Mouse (Mus musculus): ENCODE measurements around the gene Batf.

Gene Batf

DNA sequence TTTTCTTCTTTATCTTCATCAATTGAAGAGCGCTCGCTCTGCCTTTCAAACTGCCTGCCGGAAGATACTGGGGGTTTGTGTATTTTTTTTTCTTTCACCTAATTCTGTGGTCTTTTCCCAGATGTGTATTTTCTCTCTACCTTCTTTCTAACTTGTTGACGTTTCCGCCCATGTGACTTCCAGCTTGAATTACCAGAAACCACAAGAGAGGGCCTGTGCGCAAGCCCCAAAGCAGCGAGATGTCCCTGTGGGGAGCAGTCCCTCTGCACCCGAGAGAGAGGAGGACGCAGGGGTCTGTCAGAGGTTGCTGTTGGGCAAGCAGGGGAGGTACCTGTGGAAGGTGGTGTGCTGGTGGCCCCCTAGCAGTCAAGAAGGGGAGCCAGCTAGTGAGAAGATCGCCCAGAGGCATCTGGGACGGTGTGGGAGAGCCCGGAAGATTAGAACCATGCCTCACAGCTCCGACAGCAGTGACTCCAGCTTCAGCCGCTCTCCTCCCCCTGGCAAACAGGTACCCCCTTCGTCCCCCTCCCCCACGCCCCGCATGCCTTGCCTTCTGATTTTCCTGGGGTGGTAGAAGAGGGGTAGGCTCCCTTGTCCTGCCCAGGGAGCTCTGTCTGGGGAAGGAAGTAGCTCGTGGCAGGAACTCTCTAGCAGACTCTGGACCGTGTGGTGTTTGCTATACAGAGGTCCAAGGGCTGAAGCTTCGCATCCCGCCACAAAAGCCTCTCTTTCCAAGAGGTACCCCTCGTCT, at the start of gene Batf:
Batf (plus strand) TSS at position 204 of the 751 bp plus-strand sequence.
- in situ Hi-C loops (cut with MboI): no loop called here

DNA sequence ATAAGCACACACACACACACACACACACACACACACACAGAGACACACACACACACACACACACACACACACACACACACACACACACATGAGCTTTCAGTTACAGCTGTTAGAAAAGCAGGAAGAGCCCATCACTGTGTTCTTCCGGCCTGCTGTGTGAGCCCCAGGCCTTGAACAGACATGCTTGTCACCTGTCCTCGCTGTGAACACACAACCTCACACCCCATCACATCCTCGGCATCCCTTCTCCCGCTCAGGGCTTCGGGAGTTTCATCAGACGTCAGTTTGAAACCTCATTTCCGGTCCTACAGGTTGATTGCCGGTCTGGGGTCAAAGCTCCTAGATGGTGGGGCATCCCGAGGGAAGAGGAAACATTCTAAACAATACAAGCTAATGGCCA, 48.5 kb upstream of the Batf start:
- in situ Hi-C loops (cut with MboI): no loop called here

DNA sequence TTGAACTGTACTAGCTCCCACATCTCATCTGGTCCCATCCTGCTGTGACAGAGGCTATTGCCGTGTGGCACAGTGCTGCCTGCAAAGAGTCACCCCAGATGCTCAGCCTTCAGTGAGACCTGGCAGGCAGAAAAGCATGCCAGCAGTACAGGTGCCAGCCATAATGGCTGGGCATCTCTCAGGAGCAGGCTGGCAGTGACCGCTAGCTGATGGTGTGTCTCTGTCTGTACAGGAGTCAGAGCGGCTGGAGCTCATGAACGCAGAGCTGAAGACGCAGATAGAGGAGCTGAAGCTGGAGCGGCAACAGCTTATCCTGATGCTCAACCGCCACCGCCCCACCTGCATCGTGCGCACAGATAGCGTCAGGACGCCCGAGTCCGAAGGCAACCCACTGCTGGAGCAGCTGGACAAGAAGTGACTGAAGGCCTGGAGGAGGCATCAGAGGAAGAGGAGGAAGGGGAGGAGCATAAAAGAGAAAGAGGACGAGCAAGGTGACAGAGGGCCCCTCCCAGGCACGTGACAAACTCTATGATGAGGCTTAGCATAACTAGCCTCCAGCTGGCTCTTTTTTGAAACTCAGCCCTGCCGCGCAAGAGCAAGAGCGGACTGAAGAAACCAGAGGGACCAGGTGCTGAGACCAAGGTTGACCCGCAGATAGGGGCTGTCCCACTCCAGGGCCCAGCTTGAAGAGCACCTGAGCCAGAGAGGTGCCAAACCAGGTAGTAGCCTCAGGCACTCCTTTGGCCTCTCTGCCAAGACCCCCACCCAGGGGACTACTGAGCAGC, 47.7 kb upstream of the Batf start:
- in situ Hi-C loops (cut with MboI): no loop called here

GRCm38 (mm10) chr12:85639326-85640008, 47.0 kb upstream of the Batf start:
- in situ Hi-C loops (cut with MboI): no loop called here

GRCm38 (mm10) chr12:85640852-85641563, 45.5 kb upstream of the Batf start:
- in situ Hi-C loops (cut with MboI): no loop called here

- in situ Hi-C loops (cut with MboI): no loop called here
These were observed 44.9 kb upstream of the Batf start for GRCm38 (mm10) chr12:85641564-85641931.

- in situ Hi-C loops (cut with MboI): no loop called here
These were observed 42.7 kb upstream of the Batf start for GRCm38 (mm10) chr12:85643735-85644134.

GRCm38 (mm10) chr12:85645664-85646063, 40.8 kb upstream of the Batf start:
- in situ Hi-C loops (cut with MboI): no loop called here

DNA sequence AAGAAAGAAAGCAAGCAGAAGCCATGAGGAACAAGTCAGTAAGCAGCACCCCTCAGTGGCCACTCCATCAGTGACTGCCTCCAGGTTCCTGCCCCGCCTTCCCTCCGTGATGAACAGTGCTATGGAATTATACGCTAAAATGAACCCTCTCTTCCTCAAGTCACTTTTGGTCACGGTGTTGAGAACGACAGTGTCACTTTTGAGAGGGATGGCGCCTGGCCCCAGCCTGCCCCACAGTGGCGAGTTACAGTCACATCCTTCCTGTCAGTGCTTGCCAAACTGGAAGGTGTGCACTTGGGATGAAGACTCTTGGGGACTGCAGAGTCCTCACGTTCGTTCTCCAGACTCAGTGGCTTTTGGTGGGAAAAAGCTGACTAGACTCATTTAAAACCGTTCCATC, 39.1 kb upstream of the Batf start:
- in situ Hi-C loops (cut with MboI): no loop called here

DNA sequence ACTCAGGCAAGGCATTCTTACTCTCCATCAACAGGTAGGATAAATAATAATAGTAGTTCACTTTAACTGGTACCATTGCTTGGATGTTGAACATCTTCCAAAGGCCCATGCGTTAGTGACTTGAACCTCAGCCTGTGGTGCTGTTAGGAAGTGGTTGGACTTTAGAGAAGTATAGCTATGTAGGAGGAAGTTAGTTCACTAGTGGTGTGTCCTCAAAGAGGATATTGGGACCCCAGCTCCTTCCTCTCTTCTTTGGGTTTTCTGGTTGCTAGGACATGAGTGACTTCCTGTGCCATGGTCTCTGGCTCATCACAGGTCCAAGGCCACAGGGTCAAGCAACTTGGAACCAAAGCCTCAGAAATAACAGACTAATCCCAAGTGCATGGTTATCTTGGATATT, 38.5 kb upstream of the Batf start:
- in situ Hi-C loops (cut with MboI): no loop called here

DNA sequence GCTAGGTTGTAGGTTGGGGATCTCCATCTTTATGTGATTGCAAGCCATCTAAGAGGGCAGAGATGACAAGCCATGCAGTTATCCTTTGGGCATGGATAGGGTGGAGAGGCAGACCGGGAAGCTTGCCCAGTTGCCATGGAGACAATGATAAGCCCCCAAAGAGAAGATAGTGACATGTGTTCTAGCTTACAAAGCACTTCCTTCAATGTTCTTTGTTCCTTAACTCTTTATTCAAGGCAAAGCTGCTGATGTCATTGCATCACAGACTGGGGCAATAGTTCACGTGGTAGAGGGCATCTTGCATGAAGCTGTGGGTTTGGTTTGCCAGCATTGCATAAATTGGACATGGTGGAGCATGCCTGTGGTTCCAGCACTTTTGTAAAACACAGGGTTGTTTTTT, 27.1 kb upstream of the Batf start:
- in situ Hi-C loops (cut with MboI): loop anchor here (10.0 kb wide), 1 partner anchor 145 kb away; no protein-coding TSS in a partner anchor

- in situ Hi-C loops (cut with MboI): loop anchor here (10.0 kb wide), 1 partner anchor 316 kb away; no protein-coding TSS in a partner anchor
These were observed 25.6 kb upstream of the Batf start for GRCm38 (mm10) chr12:85660855-85661254.

DNA sequence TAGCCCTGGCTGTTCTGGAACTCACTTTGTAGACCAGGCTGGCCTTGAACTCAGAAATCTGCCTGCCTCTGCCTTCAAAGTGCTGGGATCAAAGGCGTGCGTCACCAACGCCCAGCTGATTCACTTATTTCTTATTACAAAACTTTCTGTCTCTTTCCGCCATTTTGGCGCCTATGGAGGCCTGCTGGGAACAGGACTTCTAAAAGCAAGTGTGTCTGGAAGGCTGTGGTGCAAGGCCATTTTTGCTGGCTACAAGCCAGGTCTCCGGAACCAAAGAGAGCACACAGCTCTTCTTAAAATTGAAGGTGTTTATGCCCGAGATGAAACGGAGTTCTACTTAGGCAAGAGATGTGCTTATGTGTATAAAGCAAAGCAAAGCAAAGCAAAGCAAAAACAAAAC, 24.2 kb upstream of the Batf start:
- in situ Hi-C loops (cut with MboI): loop anchor here (10.0 kb wide), 1 partner anchor 317 kb away; no protein-coding TSS in a partner anchor

DNA sequence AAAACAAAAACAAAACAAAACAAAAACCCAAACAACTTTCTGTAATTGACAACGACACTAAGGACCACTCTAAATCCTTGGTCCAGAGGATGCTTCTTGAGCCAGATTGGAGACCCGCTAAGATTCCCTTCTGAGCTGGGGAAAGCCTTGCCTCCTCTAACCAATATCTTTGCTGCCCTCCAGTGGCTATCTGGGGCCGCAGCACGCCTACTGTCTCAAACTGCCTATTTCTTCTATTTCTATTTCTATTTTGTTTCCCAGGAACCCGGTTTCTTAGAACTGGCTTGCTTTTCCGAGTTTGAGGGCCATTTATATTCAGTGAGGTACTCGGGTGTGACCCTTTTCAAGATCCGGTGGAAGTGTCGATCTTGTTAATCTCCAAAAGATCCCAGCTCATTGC, 23.6 kb upstream of the Batf start:
- in situ Hi-C loops (cut with MboI): loop anchor here (10.0 kb wide), 1 partner anchor 318 kb away; no protein-coding TSS in a partner anchor

DNA sequence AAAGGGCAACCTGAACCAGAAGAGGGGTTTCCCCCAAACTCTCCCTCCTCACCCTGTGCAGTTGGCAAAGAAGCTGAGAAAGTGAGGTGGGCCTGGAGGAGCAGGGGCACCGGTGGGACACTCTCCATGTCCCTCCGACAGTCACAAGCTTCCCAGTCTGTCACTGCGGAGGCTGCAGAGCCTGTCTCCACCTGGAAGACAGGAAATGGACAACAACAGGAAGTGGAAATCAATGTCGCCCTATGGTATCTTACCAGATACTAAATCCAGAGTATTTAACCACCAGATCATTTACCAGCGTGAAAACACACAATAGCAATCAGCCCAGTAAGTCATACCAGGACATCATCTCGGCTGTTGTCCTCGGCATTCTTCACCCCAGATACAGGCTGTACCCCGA, 20.4 kb upstream of the Batf start:
- in situ Hi-C loops (cut with MboI): loop anchor here (10.0 kb wide), 1 partner anchor 321 kb away; no protein-coding TSS in a partner anchor

- in situ Hi-C loops (cut with MboI): loop anchor here (10.0 kb wide), 1 partner anchor 322 kb away; no protein-coding TSS in a partner anchor
These were observed 19.4 kb upstream of the Batf start for GRCm38 (mm10) chr12:85667071-85667470.

GRCm38 (mm10) chr12:85668696-85669095, 17.8 kb upstream of the Batf start:
- in situ Hi-C loops (cut with MboI): loop anchor here (10.0 kb wide), 1 partner anchor 324 kb away; no protein-coding TSS in a partner anchor

- in situ Hi-C loops (cut with MboI): no loop called here
These were observed 16.4 kb upstream of the Batf start for GRCm38 (mm10) chr12:85670080-85670479.

DNA sequence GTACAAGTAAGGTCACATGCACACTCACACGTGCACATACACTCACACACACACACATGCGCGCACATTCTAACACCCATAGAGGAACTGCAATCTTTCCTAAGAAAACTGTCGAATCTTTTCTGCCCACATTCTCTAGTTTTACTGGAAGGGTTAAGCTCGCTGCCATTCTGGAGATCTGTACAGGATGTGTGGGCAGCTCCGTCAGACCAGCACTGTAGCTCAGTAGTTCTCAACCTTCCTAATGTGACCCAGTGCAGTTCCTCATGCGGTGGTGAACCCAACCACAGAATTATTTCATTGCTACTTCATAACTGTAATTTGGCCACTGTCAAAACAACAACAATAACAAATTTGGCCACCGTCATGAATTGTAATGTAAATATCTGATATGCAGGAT, 12.6 kb upstream of the Batf start:
- in situ Hi-C loops (cut with MboI): no loop called here

DNA sequence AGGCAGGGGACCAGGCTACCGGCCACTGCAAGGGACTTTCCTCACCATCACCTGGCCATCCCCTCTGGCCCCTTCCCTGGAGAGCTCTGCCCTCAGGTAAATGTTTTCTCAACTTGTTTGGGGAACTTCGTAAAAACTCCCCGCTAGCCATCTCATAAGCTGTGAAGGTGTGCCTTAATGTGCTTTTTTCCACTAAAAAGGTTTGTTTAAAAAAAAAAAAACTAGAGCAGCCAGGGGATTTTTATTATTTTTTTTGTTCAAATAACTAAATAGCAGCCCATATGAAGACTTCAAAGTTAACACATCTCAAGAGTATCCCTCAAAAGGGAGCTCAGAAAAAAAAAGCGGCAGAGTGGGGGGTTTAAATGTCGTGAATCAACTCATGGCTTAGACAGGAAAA, 7.4 kb upstream of the Batf start:
- in situ Hi-C loops (cut with MboI): no loop called here

DNA sequence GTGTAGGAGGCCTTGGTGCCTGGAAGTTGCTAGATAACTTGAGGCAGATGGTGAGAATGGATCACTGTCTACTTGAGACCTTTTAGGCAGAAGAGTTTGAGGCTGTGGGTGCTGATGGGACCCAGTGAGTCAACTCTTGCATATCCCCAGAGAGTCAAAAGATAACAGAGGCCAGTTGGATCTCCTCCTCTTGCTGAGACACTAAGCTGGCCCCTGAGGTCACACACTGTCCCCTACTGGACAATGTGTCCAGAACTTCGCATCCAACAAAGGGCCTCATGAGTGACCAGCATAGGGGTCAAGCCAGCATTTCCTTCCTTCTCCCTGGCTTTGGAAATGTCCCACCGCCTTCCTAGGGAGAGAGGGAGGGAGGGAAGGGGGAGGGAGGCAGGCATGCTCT, 6.7 kb upstream of the Batf start:
- in situ Hi-C loops (cut with MboI): no loop called here

DNA sequence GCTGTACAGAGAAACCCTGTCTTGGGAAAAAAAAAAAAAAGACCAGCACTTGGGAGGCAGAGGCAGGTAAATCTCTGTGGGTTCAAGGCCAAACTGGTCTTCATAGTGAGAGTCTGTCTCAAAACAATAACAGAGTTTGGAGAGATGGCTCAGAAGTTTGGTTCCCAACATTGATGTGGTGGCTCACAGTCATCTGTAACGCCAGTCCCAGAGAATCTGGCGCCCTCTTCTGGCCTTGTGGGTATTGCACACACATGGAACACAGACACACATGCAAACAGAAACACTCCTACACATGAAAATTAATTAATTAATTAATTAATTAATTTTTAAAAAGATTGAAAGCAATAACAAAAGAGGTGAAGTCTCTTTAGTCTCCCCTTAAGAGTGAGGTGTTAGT, 4.1 kb upstream of the Batf start:
- in situ Hi-C loops (cut with MboI): no loop called here

Measured in mature B cell (primary cell).